Mouse (Mus musculus) layer of hippocampus, adult 9-11 months (tissue): ENCODE results near the gene Celf3.

Source experiments
- DNase-seq: peaks from one replicate; pipeline ENCODE4 v3.0.0; 2022

Celf3 gene

DNA sequence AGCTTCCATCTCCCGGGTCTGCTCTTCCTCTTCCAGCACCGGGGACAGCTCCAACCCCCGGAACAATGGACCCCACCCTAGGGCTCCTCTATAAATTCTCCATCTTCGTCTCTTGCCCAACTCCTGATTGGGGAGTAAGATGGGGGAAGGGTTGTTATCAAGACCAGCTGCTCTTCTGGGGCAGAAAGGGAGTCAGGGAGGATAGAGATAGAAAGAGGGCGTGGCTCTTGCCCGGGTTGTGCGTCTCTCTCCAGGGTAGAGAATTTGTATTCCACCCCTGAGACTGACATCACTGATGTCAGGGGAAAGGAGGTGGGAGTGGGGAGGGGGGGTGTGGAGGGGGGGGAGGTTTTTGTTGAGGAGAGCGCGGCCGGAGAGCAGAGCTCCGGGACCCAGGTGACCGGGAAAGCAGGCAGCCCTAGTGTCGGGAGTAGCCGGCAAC lies at the start of gene Celf3:
TSS of gene Celf3 (plus strand) at position 315 of the 442 bp plus-strand sequence.
- DNase-seq: peak; percentile 90

DNA sequence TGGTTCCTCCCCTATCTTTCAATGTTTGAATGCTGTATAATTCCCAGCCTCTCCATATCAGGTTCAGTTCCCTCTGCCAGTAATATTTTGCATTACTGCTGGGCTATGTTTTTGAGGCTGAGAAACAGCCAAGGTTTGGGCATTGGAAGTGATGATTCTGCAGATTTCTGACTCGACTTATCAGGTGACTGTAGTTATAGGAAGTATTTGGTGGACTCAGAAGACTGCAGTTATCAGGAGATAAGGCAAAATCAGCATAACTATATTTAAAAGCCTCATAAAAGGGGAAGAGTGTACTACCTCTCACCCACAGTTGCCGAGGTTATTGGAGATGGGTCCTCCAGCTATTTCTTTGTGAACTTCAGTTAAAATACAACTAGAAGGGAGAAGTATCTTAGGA lies 47.1 kb upstream of the Celf3 start:
- DNase-seq: no peak

DNA sequence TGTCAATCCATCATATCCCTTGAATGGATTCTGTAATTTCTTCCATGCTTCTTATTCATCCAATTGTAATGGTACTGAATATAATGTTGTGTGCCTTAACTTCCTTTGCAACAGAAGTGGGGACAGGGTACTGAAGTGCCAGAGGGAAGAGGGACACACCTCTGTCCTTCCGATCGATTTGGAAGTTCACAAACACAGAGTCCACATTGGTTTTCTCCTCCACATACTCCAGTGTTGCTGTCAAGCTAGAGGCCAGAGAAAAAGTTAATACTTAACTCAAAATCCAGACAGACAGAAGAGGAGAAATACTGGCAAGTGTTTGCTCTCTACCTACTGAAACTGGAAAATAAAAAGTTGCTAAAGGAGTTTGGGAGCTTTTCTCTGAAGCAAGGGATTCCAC lies 43.8 kb upstream of the Celf3 start:
- DNase-seq: no peak

DNA sequence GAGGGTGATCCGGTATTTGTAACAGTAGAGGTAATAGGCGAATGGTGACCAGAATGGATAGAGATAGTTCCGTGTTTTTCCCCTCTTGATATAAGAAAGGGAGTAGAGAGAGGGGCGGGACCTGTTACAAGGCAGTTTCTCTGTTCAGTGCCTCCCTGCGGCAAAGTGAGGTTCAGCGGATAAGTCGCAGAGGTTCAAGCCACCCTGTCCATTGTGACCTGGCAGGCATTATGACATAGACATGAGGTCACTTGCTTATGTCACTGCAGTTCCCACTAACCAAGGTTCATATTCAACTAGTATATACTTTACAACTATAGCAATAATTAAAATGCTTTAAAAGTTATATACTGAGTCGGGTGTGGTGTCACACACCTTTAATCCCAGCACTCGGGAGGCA lies 41.7 kb upstream of the Celf3 start:
- no peak for DNase-seq

DNA sequence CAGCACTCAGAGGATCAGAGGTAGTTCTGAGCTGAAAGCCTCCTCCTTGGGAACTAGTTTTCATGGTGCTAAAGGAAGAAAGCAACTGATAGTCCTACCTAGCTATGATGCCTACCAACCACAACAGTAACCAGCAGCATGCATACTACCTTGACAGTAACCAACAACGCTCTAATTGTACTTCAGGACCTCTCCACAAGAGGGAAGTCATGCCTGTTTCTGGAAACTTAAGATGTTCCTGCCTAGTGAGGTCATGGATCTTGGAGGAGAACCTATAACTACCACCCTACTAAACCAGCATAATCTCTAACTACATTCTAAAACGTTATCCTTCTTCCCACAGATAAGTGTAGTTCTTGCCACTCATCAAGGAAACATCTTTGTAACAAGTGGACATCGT lies 36.9 kb upstream of the Celf3 start:
- DNase-seq: no peak

DNA sequence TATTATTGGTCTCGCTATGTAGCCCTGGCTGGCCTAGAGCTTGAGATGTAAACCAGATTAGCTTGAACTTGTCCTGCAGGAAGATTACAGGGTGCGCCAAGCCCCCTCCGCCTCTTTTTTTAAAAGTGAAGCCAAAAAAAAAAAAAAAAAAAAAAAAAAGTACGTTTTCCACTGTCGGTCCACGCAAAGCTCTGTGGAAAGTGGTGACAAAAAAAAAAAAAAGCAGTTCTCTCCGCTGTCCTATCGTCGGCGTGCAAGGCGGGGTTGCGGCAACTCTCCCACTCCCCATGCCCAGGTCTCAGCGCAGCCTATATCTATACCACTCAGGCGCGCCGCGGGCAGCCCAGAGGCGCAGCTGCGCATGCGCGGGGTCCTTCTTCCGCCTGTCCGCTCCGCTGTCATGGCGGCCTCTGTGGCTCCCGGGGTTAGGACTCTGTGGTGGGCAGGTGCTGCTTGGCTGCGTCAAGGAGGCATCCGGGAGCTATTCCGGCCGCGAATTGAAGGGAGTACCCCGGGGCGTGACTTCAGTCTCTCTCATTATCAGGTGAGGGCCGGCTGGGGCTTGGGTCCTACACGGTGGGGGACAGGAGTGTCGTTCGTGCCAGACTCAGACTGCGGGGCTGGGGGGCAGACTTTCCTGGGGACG lies 35.0 kb upstream of the Celf3 start, which contains the start of gene Mrpl9:
TSS of gene Mrpl9 (plus strand) at position 368 of the 646 bp plus-strand sequence.
- DNase-seq: peak; percentile 93

DNA sequence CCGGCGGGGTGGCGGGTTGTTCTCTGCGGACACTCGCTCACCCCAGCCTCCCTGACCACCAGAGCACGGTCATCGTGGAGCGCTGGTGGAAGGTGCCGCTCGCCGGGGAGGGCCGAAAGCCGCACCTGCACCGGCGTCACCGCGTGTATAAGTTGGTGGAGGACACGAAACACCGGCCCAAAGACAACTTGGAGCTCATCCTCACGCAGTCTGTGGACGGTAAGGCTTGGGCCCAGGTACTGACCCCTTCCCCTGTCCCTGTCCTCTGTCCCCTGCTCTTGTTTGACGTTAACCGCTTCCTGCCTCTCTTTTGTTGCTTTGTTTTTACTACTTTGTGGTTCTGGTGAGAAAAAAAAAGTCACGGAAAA lies 34.5 kb upstream of the Celf3 start, which contains the start of gene Oaz3:
TSS of gene Oaz3 (minus strand) at position 319 of the 368 bp plus-strand sequence.
- no peak for DNase-seq

DNA sequence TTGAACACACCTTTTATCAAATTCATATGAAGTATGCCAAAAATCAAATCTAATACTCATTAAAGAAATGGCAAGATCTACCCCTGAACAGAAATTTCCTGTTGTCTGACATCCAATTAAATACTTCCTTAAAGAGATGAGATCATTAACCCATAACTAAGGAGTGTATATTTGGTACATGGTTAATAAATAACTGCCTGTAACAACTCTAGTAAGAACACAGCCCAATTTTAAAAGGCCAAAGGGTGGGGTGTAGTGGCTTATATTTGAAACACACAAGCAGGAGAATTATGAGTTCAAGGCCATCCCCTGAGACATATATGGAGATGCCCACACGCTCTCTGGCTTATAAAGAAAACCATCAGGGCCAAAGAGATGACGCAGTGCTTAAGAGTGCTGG lies 28.7 kb upstream of the Celf3 start:
- no peak for DNase-seq

DNA sequence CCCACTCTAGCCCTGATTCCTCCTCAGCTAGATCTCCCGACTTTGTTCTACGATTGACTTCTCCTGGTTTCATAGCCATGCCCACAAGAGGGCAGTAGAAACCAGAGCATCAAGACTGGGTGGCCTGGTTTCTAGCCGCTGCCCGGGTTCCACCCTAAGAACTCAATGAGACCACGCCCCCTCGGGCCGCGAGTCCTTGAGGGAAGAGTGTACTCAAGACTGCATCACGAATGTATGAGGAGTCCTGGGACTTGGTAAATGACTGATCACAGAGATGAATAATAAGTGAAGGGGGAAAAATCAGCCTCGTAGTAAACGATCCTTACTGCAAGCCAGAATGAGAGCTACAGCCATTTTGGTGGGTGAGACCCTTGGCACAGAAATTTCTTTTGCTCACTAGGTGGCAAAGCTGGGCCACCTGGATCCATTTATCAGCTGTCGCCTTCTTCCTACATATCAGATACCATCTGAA lies 21.5 kb upstream of the Celf3 start:
- peak; percentile 84 for DNase-seq

DNA sequence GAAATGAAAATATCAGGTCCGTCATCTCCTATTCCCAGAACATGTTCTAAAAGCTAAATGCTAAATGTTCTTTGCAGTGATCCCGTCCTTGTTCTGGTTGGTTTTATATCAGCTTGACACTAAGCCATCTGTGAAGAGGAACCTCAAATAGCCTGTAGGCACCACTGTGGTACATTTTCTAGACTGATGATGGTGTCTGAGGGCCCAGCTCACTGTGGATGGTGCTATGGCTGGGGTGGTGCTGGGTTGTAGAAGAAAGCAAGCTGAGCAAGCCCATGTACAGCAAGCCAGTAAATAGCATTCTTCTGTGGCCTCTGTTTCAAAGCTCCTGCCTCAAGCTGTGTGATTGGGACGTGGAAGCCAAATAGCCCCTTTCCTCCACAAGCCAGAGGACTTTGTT lies 21.0 kb upstream of the Celf3 start:
- DNase-seq: no peak

DNA sequence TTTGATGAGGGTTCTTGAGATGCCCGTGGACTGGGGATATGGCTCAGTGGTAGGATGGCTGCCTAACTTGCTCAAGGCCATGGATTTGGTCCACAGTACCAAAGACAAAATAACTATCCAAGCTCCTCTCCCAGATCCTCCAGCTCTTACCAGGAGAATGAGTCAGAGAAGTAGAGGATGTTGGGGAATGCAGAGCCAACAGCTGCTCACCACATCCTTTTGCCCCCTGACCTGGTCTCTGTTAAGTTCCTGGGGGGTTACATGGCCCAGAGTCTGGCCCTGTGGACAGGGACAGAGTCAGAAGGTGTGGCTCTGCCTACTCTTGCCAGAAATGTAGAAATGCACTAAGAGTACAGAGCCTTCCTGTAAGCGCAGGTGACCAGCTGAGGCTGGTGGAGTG lies 18.3 kb upstream of the Celf3 start:
- DNase-seq: no peak

DNA sequence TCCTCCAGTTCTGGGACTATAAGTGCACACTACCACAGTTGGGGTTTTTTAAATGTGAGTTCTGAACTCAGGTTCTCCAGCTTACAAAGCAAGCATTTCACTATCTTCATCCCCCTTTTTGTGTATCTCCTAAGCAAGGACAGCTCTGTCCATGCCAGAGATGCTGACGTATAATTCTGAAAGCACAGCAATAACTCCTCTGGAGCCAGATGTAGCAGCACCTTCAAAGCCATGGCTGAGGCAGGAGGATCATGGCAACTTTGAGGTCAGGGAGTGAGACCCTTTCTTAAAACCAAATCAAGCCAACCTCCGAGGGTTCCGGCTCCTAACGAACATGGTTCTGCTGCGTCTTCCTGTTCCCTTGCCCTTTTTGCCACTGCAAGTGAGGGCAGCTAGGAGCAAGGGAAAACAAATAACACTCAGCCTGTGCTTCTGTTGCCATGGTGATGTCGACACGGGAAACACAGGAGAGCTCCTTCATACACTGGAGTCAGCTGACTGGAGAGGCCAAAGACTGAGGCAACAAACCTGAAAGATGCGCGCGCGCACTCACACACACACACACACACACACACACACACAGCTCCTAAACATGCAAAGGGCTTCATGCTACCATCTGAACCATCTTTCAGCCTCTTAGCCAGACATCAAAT lies 14.0 kb upstream of the Celf3 start:
- DNase-seq: no peak

DNA sequence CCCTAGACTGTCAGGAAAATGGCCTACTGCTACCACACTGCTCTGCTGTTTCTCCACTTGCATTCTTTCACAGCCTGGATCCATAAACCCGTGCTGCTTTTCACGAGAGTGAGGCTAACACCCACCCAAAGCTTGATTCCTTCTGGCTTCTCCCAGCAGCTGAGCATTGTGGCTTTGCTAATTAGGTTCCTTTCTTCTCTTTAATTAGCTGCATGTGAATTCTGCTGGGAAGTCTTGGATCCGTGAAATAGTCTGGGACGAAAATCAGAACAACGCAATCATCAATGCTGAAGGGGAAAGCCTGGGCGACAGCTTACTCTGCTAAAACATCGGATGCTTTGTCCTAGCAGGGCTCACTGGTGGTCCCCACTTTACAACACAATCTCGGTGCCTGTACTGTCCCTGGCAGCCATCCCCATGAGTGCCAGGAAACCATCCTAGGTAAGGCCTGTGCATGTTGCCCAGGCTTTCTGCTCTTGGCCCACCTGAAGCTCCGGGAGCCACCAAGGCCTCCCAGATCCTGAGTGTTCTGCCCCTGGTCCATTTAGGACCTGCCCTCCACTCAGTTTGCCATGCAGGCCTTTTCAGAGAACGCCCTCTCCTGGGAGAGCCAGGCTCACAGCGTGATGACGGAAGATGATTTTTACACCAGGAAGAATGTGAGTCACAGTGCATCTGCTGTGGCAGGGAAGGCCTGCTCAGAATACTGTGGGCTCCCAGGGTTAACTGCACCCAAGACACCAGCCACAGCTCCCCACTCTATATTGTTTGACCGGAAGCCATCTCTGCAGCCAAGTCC lies 12.3 kb upstream of the Celf3 start:
- peak; percentile 85 for DNase-seq

DNA sequence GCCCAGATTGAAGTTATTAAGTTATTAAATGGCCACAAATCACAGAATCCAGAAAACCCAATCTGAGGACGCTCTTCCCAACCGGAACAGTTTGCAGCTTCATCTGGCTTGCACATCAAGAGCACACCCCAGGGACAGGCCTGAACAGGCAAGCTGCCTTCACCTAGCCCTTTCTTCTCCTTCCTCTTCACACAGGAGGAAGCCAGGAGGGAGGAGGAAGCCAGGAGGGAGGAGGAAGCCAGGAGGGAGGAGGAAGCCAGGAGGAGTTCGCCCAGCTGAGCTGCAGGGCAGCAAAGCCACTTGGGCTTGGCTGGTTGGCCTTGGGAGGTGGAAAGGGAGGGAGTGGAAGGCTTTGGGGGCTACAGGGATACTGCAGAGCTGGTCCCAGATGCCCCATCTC lies 9.2 kb upstream of the Celf3 start:
- no peak for DNase-seq

DNA sequence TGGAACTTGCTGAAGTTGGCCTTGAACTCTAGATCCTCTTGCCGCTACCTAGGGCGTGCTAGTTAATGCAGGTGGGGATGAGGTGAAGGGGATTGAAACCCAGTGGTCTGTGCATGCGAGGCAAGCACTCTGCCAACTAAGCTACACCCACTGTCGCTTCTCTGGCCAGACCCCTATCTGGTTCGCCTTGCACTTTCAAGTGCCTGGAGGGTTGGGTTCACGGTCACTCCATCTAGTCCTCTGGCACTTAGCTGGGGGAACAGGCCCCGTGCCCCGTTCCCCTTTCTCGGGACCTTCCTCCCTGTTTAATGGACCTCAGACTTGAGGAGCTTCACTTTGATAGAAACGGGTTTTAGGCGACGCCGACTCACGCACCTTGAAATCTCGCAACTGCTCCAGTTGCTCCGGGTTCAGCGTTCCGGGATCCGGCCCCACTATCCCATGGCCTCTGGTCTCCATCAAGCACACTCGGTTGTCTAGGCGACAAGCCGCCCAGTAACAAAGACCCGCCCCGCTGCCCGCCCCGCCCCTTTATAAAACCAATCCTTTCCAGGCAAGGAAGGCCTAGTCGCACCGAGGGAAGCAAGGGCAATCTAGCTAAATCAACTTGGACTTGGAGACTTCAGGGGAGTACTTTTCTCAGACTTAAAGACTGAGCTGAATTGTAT lies 5.5 kb upstream of the Celf3 start:
- DNase-seq: no peak

DNA sequence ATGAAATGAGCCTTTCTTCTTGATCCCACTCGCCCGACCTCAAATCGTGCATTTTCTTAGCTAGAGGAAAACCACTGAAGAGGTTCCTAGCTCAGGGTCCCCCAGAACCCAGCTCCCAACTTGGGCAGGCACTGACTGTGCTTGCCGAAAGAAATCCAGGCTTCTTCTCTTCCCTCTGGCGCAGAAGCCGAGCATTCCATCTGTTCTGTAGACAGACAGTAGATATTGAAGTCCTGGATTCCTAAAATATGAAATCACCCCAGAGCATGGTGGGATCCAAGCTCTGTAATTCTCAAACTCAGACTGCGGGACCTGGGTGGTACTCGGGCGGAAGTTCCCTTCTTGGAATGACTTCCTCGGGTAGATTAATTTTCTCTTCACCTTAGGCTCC lies 5.0 kb upstream of the Celf3 start:
- DNase-seq: no peak

DNA sequence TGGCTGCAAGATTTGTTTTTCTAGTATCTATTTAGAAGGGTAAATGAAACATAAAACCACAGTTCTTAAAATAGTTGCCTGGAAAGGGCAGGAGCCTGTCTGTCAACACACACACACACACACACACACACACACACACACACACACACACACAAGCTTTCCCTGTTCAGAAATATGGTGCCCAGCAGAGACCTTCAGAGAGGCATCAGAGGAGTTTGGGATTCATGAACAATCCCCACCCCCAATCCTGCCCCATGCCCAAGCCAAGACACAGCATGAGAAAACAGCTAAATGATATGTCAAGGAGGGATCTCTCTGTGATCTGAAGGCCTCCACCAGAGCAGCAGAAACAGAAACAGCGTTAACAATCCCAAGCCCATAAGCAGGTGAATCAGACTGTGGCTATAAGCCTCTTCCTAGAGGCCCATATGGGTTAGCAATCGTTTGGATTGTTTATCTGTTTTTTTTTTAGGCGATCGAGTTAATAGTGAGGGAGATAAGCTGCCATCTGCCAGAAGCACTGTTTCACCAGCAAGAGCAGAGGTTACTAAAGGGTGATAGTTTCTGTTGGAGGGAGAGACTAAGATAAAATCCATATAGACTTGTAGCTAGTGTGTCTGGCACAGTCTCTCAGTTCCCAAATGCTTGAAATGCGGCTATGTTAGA lies 4.4 kb upstream of the Celf3 start:
- no peak for DNase-seq

DNA sequence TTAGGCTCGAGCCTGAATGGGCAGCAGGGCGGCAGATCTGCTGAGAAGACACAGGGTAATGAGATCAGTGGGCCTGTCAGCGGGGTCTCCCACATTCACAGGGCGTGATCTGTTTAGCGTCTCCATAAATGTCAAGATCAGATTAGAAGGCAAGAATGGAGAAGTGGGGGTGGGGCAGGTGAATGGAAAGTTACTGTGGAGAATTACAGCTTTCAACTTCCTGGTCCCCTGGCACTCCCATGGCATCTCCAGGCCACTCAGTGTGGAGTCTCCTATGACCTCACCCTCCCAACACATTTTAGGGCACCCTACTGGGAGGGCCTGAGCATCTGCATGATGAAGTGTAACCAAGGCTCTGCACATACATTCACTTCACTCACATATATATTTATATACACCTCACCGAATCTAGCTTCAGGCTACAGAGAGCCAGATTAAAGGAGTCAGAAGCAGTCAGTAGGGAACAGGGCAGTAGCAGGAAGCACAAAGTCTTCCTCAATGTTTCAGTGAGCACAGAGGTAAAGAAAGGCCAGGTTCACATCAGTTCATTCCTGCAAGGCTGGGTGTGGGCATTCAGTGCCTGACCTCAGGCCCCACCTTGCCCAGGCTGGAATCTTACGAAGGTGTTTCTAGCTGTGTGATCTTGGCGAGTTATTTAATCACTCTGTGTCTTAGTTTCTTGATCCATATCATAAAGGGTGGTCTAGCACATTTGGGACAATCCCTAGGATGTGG lies 1.6 kb upstream of the Celf3 start:
- no peak for DNase-seq

DNA sequence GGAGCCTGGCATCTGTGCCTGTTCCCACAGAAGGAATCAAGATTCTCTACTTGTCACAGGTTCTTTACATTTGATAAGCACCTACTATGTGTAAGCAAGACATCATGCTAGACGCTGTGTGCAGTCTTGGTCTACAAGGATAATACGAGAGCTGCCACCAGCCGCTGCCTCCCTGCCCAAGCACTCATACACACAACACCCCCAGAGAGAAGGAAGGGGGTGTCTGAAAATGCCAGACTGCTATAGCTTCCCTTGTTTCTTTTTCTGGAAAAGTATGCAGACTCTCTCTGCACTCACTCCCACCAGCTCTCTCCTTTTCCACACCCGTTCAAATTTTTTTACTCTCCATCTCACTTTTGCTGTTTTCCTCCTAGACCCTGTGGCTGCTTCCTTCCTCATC lies 651 bp upstream of the Celf3 start:
- peak; percentile 72 for DNase-seq

DNA sequence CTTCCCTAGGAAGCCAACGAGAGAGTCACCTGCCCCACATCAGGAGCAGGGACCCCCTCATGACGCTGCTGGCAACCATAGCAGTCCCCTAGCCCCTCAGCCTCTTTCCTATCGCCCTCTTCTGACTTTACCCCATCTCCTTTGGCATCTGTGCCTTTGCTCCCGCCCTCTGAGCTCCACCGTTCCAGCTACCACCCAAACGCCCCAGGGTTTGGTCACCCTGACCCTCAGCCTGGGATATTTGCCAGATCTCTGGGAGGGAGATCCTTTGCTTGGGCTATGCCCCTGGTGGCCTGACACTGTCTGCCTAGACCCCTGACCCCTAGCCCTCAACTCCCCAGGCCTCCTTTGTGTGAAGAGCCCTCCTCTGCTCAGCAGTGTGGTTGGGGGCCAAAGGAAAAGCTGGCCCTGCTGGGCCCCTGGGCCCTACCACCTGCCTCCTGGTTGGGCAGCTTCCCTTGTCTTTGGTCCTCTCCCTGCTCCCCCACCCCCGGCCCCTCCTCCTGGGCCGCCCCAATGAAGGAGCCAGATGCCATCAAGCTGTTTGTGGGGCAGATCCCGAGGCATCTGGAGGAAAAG lies 585 bp downstream of the Celf3 start:
- DNase-seq: no peak

DNA sequence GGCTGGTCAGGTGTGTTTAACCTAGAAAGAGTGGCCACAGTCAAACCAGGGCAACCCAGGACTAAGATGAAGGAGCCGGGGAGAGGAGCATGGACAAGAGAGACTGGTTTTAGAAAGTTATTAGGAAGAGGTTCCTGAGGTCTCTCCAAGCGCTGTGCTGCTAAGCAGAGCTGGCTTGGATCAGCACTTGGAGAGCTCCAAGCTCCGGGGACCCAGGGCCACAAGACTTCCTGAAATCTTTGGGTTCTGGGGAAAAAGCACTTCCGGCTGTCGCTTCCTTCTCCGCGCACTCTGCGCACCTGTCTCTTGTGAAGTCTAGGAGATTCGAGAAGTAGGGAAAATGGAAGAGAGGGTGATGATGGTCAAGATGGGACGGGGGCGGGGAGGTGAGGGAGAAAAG lies 1.5 kb downstream of the Celf3 start:
- DNase-seq: no peak
